Mouse (Mus musculus) liver, embryonic 11.5 days (tissue): ENCODE measurements around the gene Lix1l. TPM values are rescaled to one million over a fixed set of nuclear protein-coding genes. Genes with fewer than 3 reads are reported as not detected.

Experiments used
- ATAC-seq: fragments of 200-750 bp; cut with Nextera tagmentation; replicated peaks from 2 replicates; pipeline ENCODE4 v1.8.0; 2017; ENCODE audit warnings: moderate number of reproducible peaks, mild to moderate bottlenecking, moderate TSS enrichment, moderate library complexity; ENCODE audit not compliant: low FRiP score
- DNase-seq: peaks from one replicate; pipeline ENCODE4 v3.0.0-alpha.2; 2017; ENCODE audit warnings: low spot score
- H3K27ac ChIP-seq: fragments of 300-500 bp; sonication (generic); 2 replicates; pipeline ENCODE4 v1.5.1; 2014; ENCODE audit warnings: mild to moderate bottlenecking, low read depth, low read length, control low read depth
- H3K27me3 ChIP-seq: fragments of 300-500 bp; sonication (generic); replicated peaks from 2 replicates; pipeline ENCODE4 v1.6.1; 2014; ENCODE audit warnings: low read length, mixed read lengths; ENCODE audit not compliant: control insufficient read depth, insufficient read depth
- H3K36me3 ChIP-seq: fragments of 300-500 bp; sonication (generic); 2 replicates; pipeline ENCODE4 v1.6.1; 2014; ENCODE audit warnings: mild to moderate bottlenecking, low read length, moderate library complexity, mixed read lengths; ENCODE audit not compliant: control insufficient read depth, insufficient read depth
- H3K4me1 ChIP-seq: fragments of 300-500 bp; sonication (generic); replicated peaks from 2 replicates; pipeline ENCODE4 v1.6.1; 2014; ENCODE audit warnings: low read length, mixed read lengths; ENCODE audit not compliant: control insufficient read depth, insufficient read depth
- H3K4me2 ChIP-seq: fragments of 300-500 bp; sonication (generic); 2 replicates; pipeline ENCODE4 v1.6.1; 2014; ENCODE audit warnings: mild to moderate bottlenecking, control low read depth, moderate library complexity
- H3K4me3 ChIP-seq: fragments of 300-500 bp; sonication (generic); 2 replicates; pipeline ENCODE4 v1.5.1; 2014; ENCODE audit warnings: low read depth, low read length, control low read depth
- H3K9ac ChIP-seq: fragments of 300-500 bp; sonication (generic); 2 replicates; pipeline ENCODE4 v1.6.1; 2014; ENCODE audit warnings: low read depth, low read length, control low read depth
- H3K9me3 ChIP-seq: fragments of 300-500 bp; sonication (generic); 2 replicates; pipeline ENCODE4 v1.6.1; 2016; ENCODE audit warnings: low read length, inconsistent platforms, mixed read lengths; ENCODE audit not compliant: control insufficient read depth
- WGBS: fragments of 180-500 bp; shearing (Covaris S2); extraction: QIAGEN DNeasy Blood & Tissue Kit; methylation state at CpG from one replicate; pipeline ENCODE4 v1.1.7; 2014; 5-methylcytosine and 5-hydroxymethylcytosine counted together
- polyA plus RNA-seq: library from polyadenylated mRNA; unstranded; fragments of >200 nt; fragmentation: Nextera tagmentation; extraction: Ambion mirVana; gene quantifications from 2 replicates; pipeline ENCODE4 v1.2.1, GENCODE M21; 2014

The Lix1l gene
- polyA plus RNA-seq, 1 experiment from 2014 or later: 3.1 TPM

- Histone ChIP-seq H3K27ac (peak within 1 kb of the TSS; percentile 84), H3K36me3 (peaks cover 20% of the 10 kb centered on the region), H3K4me1 (peaks cover 24% of the 10 kb centered on the region), H3K4me2 (peak within 1 kb of the TSS; percentile 82), H3K9me3 (no peaks in the 10 kb centered on the region), H3K27me3 (no peaks in the 10 kb centered on the region), H3K9ac (peak within 1 kb of the TSS; percentile 95), H3K4me3 (peak within 1 kb of the TSS; percentile 82)
- peak; percentile 99 for DNase-seq
- peak; percentile 99 for ATAC-seq
- 1% methylated on average over 26 of the region's 26 CpGs for WGBS
Observed at GRCm38 (mm10) chr3:96557694-96558093, 43.3 kb upstream of the Lix1l start, which contains the start of gene Txnip. Txnip (plus strand) TSS chr3:96557957.

- DNase-seq (no peak), ATAC-seq (no peak)
- Histone ChIP-seq H3K9ac (peak overlapping the region; percentile 95), H3K9me3 (no peaks in the 10 kb centered on the region), H3K4me2 (peak overlapping the region; percentile 82), H3K27me3 (no peaks in the 10 kb centered on the region), H3K4me3 (peak overlapping the region; percentile 82), H3K36me3 (peaks cover 20% of the 10 kb centered on the region), H3K27ac (peak overlapping the region; percentile 73), H3K4me1 (peaks cover 24% of the 10 kb centered on the region)
- under 1% methylated on average over 17 of the region's 17 CpGs for WGBS
Observed at GRCm38 (mm10) chr3:96558159-96558558, 42.8 kb upstream of the Lix1l start.

GRCm38 (mm10) chr3:96558668-96559196 is 42.2 kb upstream of the Lix1l start:
- H3K9ac ChIP-seq: peak overlapping the region; percentile 95
- H3K9me3 ChIP-seq: no peaks in the 10 kb centered on the region
- 25% methylated on average over 10 of the region's 10 CpGs for WGBS
- peaks cover 20% of the 10 kb centered on the region for H3K36me3 ChIP-seq
- peak overlapping the region; percentile 82 for H3K4me2 ChIP-seq
- peaks cover 24% of the 10 kb centered on the region for H3K4me1 ChIP-seq
- peak overlapping the region; percentile 73 for H3K27ac ChIP-seq
- DNase-seq: no peak
- H3K27me3 ChIP-seq: no peaks in the 10 kb centered on the region
- H3K4me3 ChIP-seq: peak overlapping the region; percentile 82
- ATAC-seq: no peak

- Histone ChIP-seq H3K9me3 (no peaks in the 10 kb centered on the region), H3K4me1 (peaks cover 29% of the 10 kb centered on the region), H3K27ac (peak overlapping the region; percentile 33; the same call in 1 of the 2 replicates), H3K27me3 (no peaks in the 10 kb centered on the region), H3K4me3 (peak overlapping the region; percentile 82), H3K4me2 (peak overlapping the region; percentile 82), H3K36me3 (peaks cover 20% of the 10 kb centered on the region), H3K9ac (peak overlapping the region; percentile 95)
- DNase-seq: no peak
- WGBS: 50% methylated on average over 12 of the region's 12 CpGs
- ATAC-seq: no peak
Observed at GRCm38 (mm10) chr3:96559398-96559910, 41.5 kb upstream of the Lix1l start.

- Histone ChIP-seq H3K9me3 (no peaks in the 10 kb centered on the region), H3K27me3 (no peaks in the 10 kb centered on the region), H3K36me3 (peaks cover 20% of the 10 kb centered on the region), H3K9ac (peak overlapping the region; percentile 95), H3K27ac (peak overlapping the region; percentile 33; the same call in 1 of the 2 replicates), H3K4me1 (peaks cover 31% of the 10 kb centered on the region), H3K4me3 (peak overlapping the region; percentile 82), H3K4me2 (peak overlapping the region; percentile 82)
- ATAC-seq: no peak
- no peak for DNase-seq
- 72% methylated on average over 23 of the region's 23 CpGs for WGBS
Observed at GRCm38 (mm10) chr3:96559911-96560850, 40.8 kb upstream of the Lix1l start.

GRCm38 (mm10) chr3:96560881-96561668 is 39.9 kb upstream of the Lix1l start:
- H3K36me3 ChIP-seq: peaks cover 20% of the 10 kb centered on the region
- H3K27ac ChIP-seq: peak overlapping the region; percentile 40; the same call in 1 of the 2 replicates
- H3K9me3 ChIP-seq: no peaks in the 10 kb centered on the region
- no peak for ATAC-seq
- DNase-seq: no peak
- H3K4me3 ChIP-seq: peak overlapping the region; percentile 82
- peaks cover 28% of the 10 kb centered on the region for H3K4me1 ChIP-seq
- H3K4me2 ChIP-seq: peak overlapping the region; percentile 82
- WGBS: 76% methylated on average over 9 of the region's 9 CpGs
- H3K27me3 ChIP-seq: no peaks in the 10 kb centered on the region
- 0 out of 2 replicates have a peak overlapping the region, but pooled peaks have one; percentile 6 for H3K9ac ChIP-seq

GRCm38 (mm10) chr3:96561946-96562681 is 38.8 kb upstream of the Lix1l start:
- H3K27ac ChIP-seq: peak overlapping the region; percentile 57; the same call in 1 of the 2 replicates
- ATAC-seq: no peak
- peaks cover 23% of the 10 kb centered on the region for H3K4me1 ChIP-seq
- no peaks in the 10 kb centered on the region for H3K27me3 ChIP-seq
- no peak overlapping the region for H3K4me3 ChIP-seq
- 0 out of 2 replicates have a peak overlapping the region, but pooled peaks have one; percentile 5 for H3K4me2 ChIP-seq
- no peaks in the 10 kb centered on the region for H3K9me3 ChIP-seq
- no peak overlapping the region for H3K9ac ChIP-seq
- WGBS: 47% methylated on average over 10 of the region's 10 CpGs
- no peak for DNase-seq
- peaks cover 20% of the 10 kb centered on the region for H3K36me3 ChIP-seq
